Comparison of ENCODE assay signal across 8 mouse cellular contexts in genomic region chr10:19708277-19709070, GRCm38 (mm10). TPM values are rescaled to one million over a fixed set of nuclear protein-coding genes. Genes with fewer than 3 reads are reported as not detected.
A peak's percentile ranks its signal among the peaks of the same experiment; 100 is the strongest.
DNase-seq lines count a peak whose midpoint lies in the region; ATAC-seq and TF ChIP-seq lines count a peak whose summit lies in the region.
"Had no signal": no experiment of that assay in that cellular context is flagged by ENCODE, and none has a peak within 500 bp of the region (broad histone marks: within the 10 kb centered on the region; RNA-seq: fewer than 3 reads in every experiment).

No protein-coding gene starts in this region.

- peak; percentile 85 for DNase-seq in R1 (ENCODE audit: low read depth, low spot score)
- peak; percentile 35 for DNase-seq in forelimb bud, embryonic 11.5 days (ENCODE audit: low read depth, low spot score)
- DNase-seq in midbrain, postnatal 0 days (ENCODE audit: low spot score), result peak; percentile 47
- DNase-seq in right cerebral cortex, adult 18-20 months, result no peak

- no peak overlapping the region for H3K9ac ChIP-seq in intestine, postnatal 0 days (ENCODE audit: low read depth, low read length)
- H3K9ac ChIP-seq in intestine, embryonic 15.5 days, result no peak overlapping the region
- no peak overlapping the region for H3K9ac ChIP-seq in midbrain, postnatal 0 days (replicated peaks; ENCODE audit: low read length, poor library complexity, severe bottlenecking)

- peak; percentile 71 for TF ChIP-seq CTCF in intestine, postnatal 0 days (IDR thresholded peaks at IDR 0.05; ENCODE audit: low read depth)
- peak; percentile 70 for TF ChIP-seq CTCF in E14TG2a.4 (conservative IDR thresholded peaks at IDR 0.05; ENCODE audit: low read length)
- peak; percentile 58 for TF ChIP-seq CTCF in midbrain, postnatal 0 days (IDR thresholded peaks at IDR 0.05)

- WGBS in intestine, postnatal 0 days, result 65% methylated on average over 12 of the region's 12 CpGs
- WGBS in intestine, embryonic 15.5 days, result 62% methylated on average over 12 of the region's 12 CpGs
- 60% methylated on average over 12 of the region's 12 CpGs for WGBS in midbrain, postnatal 0 days

- no peak overlapping the region for H3K4me2 ChIP-seq in intestine, postnatal 0 days (replicated peaks; ENCODE audit: low read depth)
- H3K4me2 ChIP-seq in intestine, embryonic 15.5 days (replicated peaks), result no peak overlapping the region
- no peak overlapping the region for H3K4me2 ChIP-seq in midbrain, postnatal 0 days (ENCODE audit: low read depth, low read length, poor library complexity, severe bottlenecking)

- no peak overlapping the region for H3K27ac ChIP-seq in intestine, postnatal 0 days (ENCODE audit: low read depth, low read length)
- no peak overlapping the region for H3K27ac ChIP-seq in intestine, embryonic 15.5 days
- no peak overlapping the region for H3K27ac ChIP-seq in midbrain, postnatal 0 days (ENCODE audit: low read depth, low read length)

- no peak overlapping the region for H3K4me3 ChIP-seq in intestine, postnatal 0 days (ENCODE audit: low read depth, low read length)
- no peak overlapping the region for H3K4me3 ChIP-seq in intestine, embryonic 15.5 days (replicated peaks)
- H3K4me3 ChIP-seq in E14TG2a.4 (replicated peaks; ENCODE audit: low read length), result peak overlapping the region; percentile 43
- H3K4me3 ChIP-seq in midbrain, postnatal 0 days (ENCODE audit: low read depth, low read length), result no peak overlapping the region

- H3K27me3 ChIP-seq in intestine, postnatal 0 days (replicated peaks; ENCODE audit: control insufficient read depth, insufficient read depth, low read length), result peaks cover 9% of the 10 kb centered on the region
- peaks cover 6% of the 10 kb centered on the region for H3K27me3 ChIP-seq in intestine, embryonic 15.5 days (replicated peaks)
- H3K27me3 ChIP-seq in E14TG2a.4 (ENCODE audit: insufficient read depth, low read length), result peaks cover 28% of the 10 kb centered on the region
- peaks cover 8% of the 10 kb centered on the region for H3K27me3 ChIP-seq in midbrain, postnatal 0 days (ENCODE audit: insufficient read depth, low read length)

- H3K4me1 ChIP-seq in intestine, postnatal 0 days (replicated peaks; ENCODE audit: control insufficient read depth, insufficient read depth, low read length), result 0 out of 2 replicates have a peak, but pooled peaks cover 3% of the 10 kb centered on the region
- 0 out of 2 replicates have a peak, but pooled peaks cover 4% of the 10 kb centered on the region for H3K4me1 ChIP-seq in intestine, embryonic 15.5 days (replicated peaks)
- peaks cover 20% of the 10 kb centered on the region for H3K4me1 ChIP-seq in E14TG2a.4 (replicated peaks; ENCODE audit: low read depth, low read length)
- H3K4me1 ChIP-seq in midbrain, postnatal 0 days (ENCODE audit: insufficient read depth, low read length), result 0 out of 2 replicates have a peak, but pooled peaks cover 3% of the 10 kb centered on the region

- no peaks in the 10 kb centered on the region for H3K9me3 ChIP-seq in intestine, postnatal 0 days (ENCODE audit: control insufficient read depth)
- no peaks in the 10 kb centered on the region for H3K9me3 ChIP-seq in intestine, embryonic 15.5 days
- no peaks in the 10 kb centered on the region for H3K9me3 ChIP-seq in E14TG2a.4 (ENCODE audit: low read length)
- no peaks in the 10 kb centered on the region for H3K9me3 ChIP-seq in midbrain, postnatal 0 days (ENCODE audit: low read length)

- ATAC-seq in intestine, postnatal 0 days, result no peak
- ATAC-seq in intestine, embryonic 15.5 days, result no peak
- no peak for ATAC-seq in midbrain, postnatal 0 days (ENCODE audit: low FRiP score)

- H3K36me3 ChIP-seq in intestine, postnatal 0 days (ENCODE audit: control insufficient read depth, insufficient read depth), result no peaks in the 10 kb centered on the region
- no peaks in the 10 kb centered on the region for H3K36me3 ChIP-seq in intestine, embryonic 15.5 days
- no peaks in the 10 kb centered on the region for H3K36me3 ChIP-seq in E14TG2a.4 (ENCODE audit: insufficient read depth, low read length)
- no peaks in the 10 kb centered on the region for H3K36me3 ChIP-seq in midbrain, postnatal 0 days (ENCODE audit: insufficient read depth, low read length)

RNA-seq across cellular contexts. Expression of gene Il20ra, which starts 3.9 kb away (rescaled TPM):
- polyA plus RNA-seq in intestine, postnatal 0 days (2015; fragmentation: Nextera tagmentation; extraction: Ambion mirVana), result 0.05 and 0.09 TPM in 2 replicates
- 0.09 and 0.20 TPM in 2 replicates for polyA plus RNA-seq in intestine, embryonic 15.5 days (2015; fragmentation: Nextera tagmentation; extraction: Ambion mirVana)
- 0.42 and 0.44 TPM in 2 replicates for total RNA-seq in midbrain, postnatal 0 days (2014; rRNA removed)
- 0.21 and 0.55 TPM in 2 replicates for polyA plus RNA-seq in midbrain, postnatal 0 days (2015; fragmentation: Nextera tagmentation; extraction: Ambion mirVana)
- polyA plus RNA-seq: large intestine, adult 2 months had no signal
